Mouse (Mus musculus): ENCODE measurements at regions not wholly inside any gene's neighbourhood (a gene's known extent, or its start where the extent isn't known, plus 50 kb on each side); places are given as distances from the start of the nearest gene placed in this dataset.

- no peaks in the 10 kb centered on the region for H3K27me3 ChIP-seq (ENCODE audit: control insufficient read depth in 1 of 2, insufficient read depth in 2 of 2, low read length in 2 of 2)
- H3K9ac ChIP-seq (ENCODE audit: control insufficient read depth, low read depth, low read length, poor library complexity, severe bottlenecking): no peak overlapping the region
- no peak for TF ChIP-seq ELF1 (IDR thresholded peaks at IDR 0.05; ENCODE audit: low read depth, low read length)
- no peak for TF ChIP-seq TBP (IDR thresholded peaks at IDR 0.05; ENCODE audit: low read depth, low read length)
- no peak for TF ChIP-seq JUND (IDR thresholded peaks at IDR 0.05; ENCODE audit: low read depth, low read length)
- no peak for TF ChIP-seq E2F4 (IDR thresholded peaks at IDR 0.05; ENCODE audit: borderline replicate concordance, low read depth, low read length)
- no peak for TF ChIP-seq KAT2A (conservative IDR thresholded peaks at IDR 0.05; ENCODE audit: low read depth, low read length)
- no peak for TF ChIP-seq EP300 (IDR thresholded peaks at IDR 0.05; ENCODE audit: low read depth in 1 of 2, low read length in 2 of 2)
- no peak for TF ChIP-seq NELFE (IDR thresholded peaks at IDR 0.05; ENCODE audit: low read depth, low read length)
- TF ChIP-seq MAZ (IDR thresholded peaks at IDR 0.05; ENCODE audit: low read depth, low read length): no peak
- no peak for TF ChIP-seq MAFK (IDR thresholded peaks at IDR 0.05; ENCODE audit: borderline replicate concordance, low read depth, low read length)
- TF ChIP-seq HCFC1 (IDR thresholded peaks at IDR 0.05; ENCODE audit: low read depth, low read length): no peak
- no peak for TF ChIP-seq USF2 (IDR thresholded peaks at IDR 0.05; ENCODE audit: borderline replicate concordance in 1 of 2, insufficient read depth in 1 of 2, low read depth in 1 of 2, low read length in 2 of 2)
- TF ChIP-seq POLR2AphosphoS5 (IDR thresholded peaks at IDR 0.05; ENCODE audit: borderline replicate concordance, low read depth, low read length): no peak
- no peak for TF ChIP-seq ZNF384 (IDR thresholded peaks at IDR 0.05; ENCODE audit: low read depth, low read length)
- no peak for TF ChIP-seq UBTF (IDR thresholded peaks at IDR 0.05; ENCODE audit: borderline replicate concordance, insufficient read depth, low read depth, low read length)
- TF ChIP-seq GATA1 (IDR thresholded peaks at IDR 0.05; ENCODE audit: low read depth, low read length): no peak
- H3K4me3 ChIP-seq (ENCODE audit: control insufficient read depth in 1 of 2, insufficient read depth in 1 of 2, low read depth in 2 of 2, low read length in 2 of 2): no peak overlapping the region
- peak; percentile 13 for DNase-seq (ENCODE audit: low read depth, low spot score)
- no peaks in the 10 kb centered on the region for H3K36me3 ChIP-seq (ENCODE audit: control insufficient read depth in 1 of 2, insufficient read depth in 2 of 2, low read length in 2 of 2)
- H3K4me1 ChIP-seq (ENCODE audit: control insufficient read depth in 1 of 2, insufficient read depth in 2 of 2, low read length in 2 of 2): no peaks in the 10 kb centered on the region
- no peaks in the 10 kb centered on the region for H3K9me3 ChIP-seq (replicated peaks; ENCODE audit: insufficient read depth, low read length)
- H3K79me2 ChIP-seq (ENCODE audit: control insufficient read depth, insufficient read depth, low read length, poor library complexity): no peaks in the 10 kb centered on the region
- no peak overlapping the region for H3K27ac ChIP-seq (ENCODE audit: control insufficient read depth, low read depth, low read length)
Observed at GRCm38 (mm10) chr13:54876556-54876955, 72.7 kb upstream of the Unc5a start.

- Histone ChIP-seq H3K9me3 (replicated peaks; ENCODE audit: insufficient read depth, low read length) (no peaks in the 10 kb centered on the region), H3K27ac (ENCODE audit: control insufficient read depth, low read depth, low read length) (no peak overlapping the region), H3K4me3 (ENCODE audit: control insufficient read depth in 1 of 2, insufficient read depth in 1 of 2, low read depth in 2 of 2, low read length in 2 of 2) (no peak overlapping the region), H3K27me3 (ENCODE audit: control insufficient read depth in 1 of 2, insufficient read depth in 2 of 2, low read length in 2 of 2) (no peaks in the 10 kb centered on the region), H3K4me1 (ENCODE audit: control insufficient read depth in 1 of 2, insufficient read depth in 2 of 2, low read length in 2 of 2) (no peaks in the 10 kb centered on the region), H3K79me2 (ENCODE audit: control insufficient read depth, insufficient read depth, low read length, poor library complexity) (no peaks in the 10 kb centered on the region), H3K36me3 (ENCODE audit: control insufficient read depth in 1 of 2, insufficient read depth in 2 of 2, low read length in 2 of 2) (no peaks in the 10 kb centered on the region), H3K9ac (ENCODE audit: control insufficient read depth, low read depth, low read length, poor library complexity, severe bottlenecking) (no peak overlapping the region)
- no peak for DNase-seq (ENCODE audit: low read depth, low spot score)
- TF ChIP-seq ETS1 (IDR thresholded peaks at IDR 0.05; ENCODE audit: low read depth, low read length) (no peak), RAD21 (IDR thresholded peaks at IDR 0.05; ENCODE audit: low read depth, low read length) (no peak), USF2 (IDR thresholded peaks at IDR 0.05; ENCODE audit: borderline replicate concordance in 1 of 2, insufficient read depth in 1 of 2, low read depth in 1 of 2, low read length in 2 of 2) (no peak), NELFE (IDR thresholded peaks at IDR 0.05; ENCODE audit: low read depth, low read length) (no peak), BHLHE40 (IDR thresholded peaks at IDR 0.05; ENCODE audit: borderline replicate concordance, low read depth, low read length) (no peak), E2F4 (IDR thresholded peaks at IDR 0.05; ENCODE audit: borderline replicate concordance, low read depth, low read length) (no peak)
Observed at GRCm38 (mm10) chr13:54877656-54878055, 71.6 kb upstream of the Unc5a start.
